Mouse (Mus musculus) intestine, embryonic 15.5 days (tissue): Measurements from ENCODE around the gene Urod. TPM values are rescaled to one million over a fixed set of nuclear protein-coding genes. Genes with fewer than 3 reads are reported as not detected.

ENCODE experiments used
- ATAC-seq: fragments of 200-750 bp; cut with Nextera tagmentation; 2 replicates; pipeline ENCODE4 v1.8.0; 2017; ENCODE audit warnings: moderate TSS enrichment, moderate library complexity
- H3K27ac ChIP-seq: fragments of 300-500 bp; sonication (generic); 2 replicates; pipeline ENCODE4 v1.5.1; 2015; ENCODE audit warnings: mild to moderate bottlenecking, inconsistent platforms
- H3K27me3 ChIP-seq: fragments of 300-500 bp; sonication (generic); replicated peaks from 2 replicates; pipeline ENCODE4 v1.6.1; 2015; ENCODE audit warnings: inconsistent platforms
- H3K36me3 ChIP-seq: fragments of 300-500 bp; sonication (generic); 2 replicates; pipeline ENCODE4 v1.6.1; 2015; ENCODE audit warnings: inconsistent platforms
- H3K4me1 ChIP-seq: fragments of 300-500 bp; sonication (generic); replicated peaks from 2 replicates; pipeline ENCODE4 v1.6.1; 2015; ENCODE audit warnings: inconsistent platforms
- H3K4me2 ChIP-seq: fragments of 300-500 bp; sonication (generic); replicated peaks from 2 replicates; pipeline ENCODE4 v1.6.1; 2015; ENCODE audit warnings: mild to moderate bottlenecking, inconsistent platforms
- H3K4me3 ChIP-seq: fragments of 300-500 bp; sonication (generic); replicated peaks from 2 replicates; pipeline ENCODE4 v1.5.1; 2015; ENCODE audit warnings: inconsistent platforms
- H3K9ac ChIP-seq: fragments of 300-500 bp; sonication (generic); 2 replicates; pipeline ENCODE4 v1.6.1; 2015; ENCODE audit warnings: inconsistent platforms
- H3K9me3 ChIP-seq: fragments of 300-500 bp; sonication (generic); 2 replicates; pipeline ENCODE4 v1.6.1; 2016; ENCODE audit warnings: inconsistent platforms
- WGBS: fragments of 180-500 bp; shearing (Covaris S2); methylation state at CpG from one replicate; pipeline ENCODE4 v1.1.7; 2015; 5-methylcytosine and 5-hydroxymethylcytosine counted together
- polyA plus RNA-seq: library from polyadenylated mRNA; unstranded; fragments of >200 nt; fragmentation: Nextera tagmentation; extraction: Ambion mirVana; gene quantifications from 2 replicates; pipeline ENCODE4 v1.2.1, GENCODE M21; 2015

Gene Urod
- polyA plus RNA-seq, 1 experiment from 2014 or later = 68.7 TPM

- no peaks in the 10 kb centered on the region for H3K27me3 ChIP-seq
- H3K36me3 ChIP-seq = no peaks in the 10 kb centered on the region
- H3K4me1 ChIP-seq = no peaks in the 10 kb centered on the region
- ATAC-seq = no peak
- H3K9ac ChIP-seq = no peak overlapping the region
- no peak overlapping the region for H3K27ac ChIP-seq
- WGBS = 79% methylated on average over 5 of the region's 5 CpGs
- no peak overlapping the region for H3K4me2 ChIP-seq
- no peak overlapping the region for H3K4me3 ChIP-seq
- no peaks in the 10 kb centered on the region for H3K9me3 ChIP-seq
These were observed 7.1 kb downstream of the Urod start for GRCm38 (mm10) chr4:116987122-116987456.

- no peak overlapping the region for H3K27ac ChIP-seq
- H3K9me3 ChIP-seq = no peaks in the 10 kb centered on the region
- H3K9ac ChIP-seq = no peak overlapping the region
- no peaks in the 10 kb centered on the region for H3K4me1 ChIP-seq
- H3K4me2 ChIP-seq = no peak overlapping the region
- peak; percentile 73 for ATAC-seq
- H3K27me3 ChIP-seq = no peaks in the 10 kb centered on the region
- WGBS = 63% methylated on average over 17 of the region's 17 CpGs
- H3K36me3 ChIP-seq = no peaks in the 10 kb centered on the region
- no peak overlapping the region for H3K4me3 ChIP-seq
These were observed 7.7 kb downstream of the Urod start for GRCm38 (mm10) chr4:116986400-116987121.

GRCm38 (mm10) chr4:116985681-116986080, 8.5 kb downstream of the Urod start:
- Histone ChIP-seq H3K4me1 (no peaks in the 10 kb centered on the region), H3K4me3 (no peak overlapping the region), H3K36me3 (no peaks in the 10 kb centered on the region), H3K9ac (no peak overlapping the region), H3K27ac (no peak overlapping the region), H3K27me3 (no peaks in the 10 kb centered on the region), H3K4me2 (no peak overlapping the region), H3K9me3 (no peaks in the 10 kb centered on the region)
- no peak for ATAC-seq
- 86% methylated on average over 7 of the region's 7 CpGs for WGBS

GRCm38 (mm10) chr4:116976503-116976902, 17.7 kb downstream of the Urod start:
- ATAC-seq = no peak
- H3K9ac ChIP-seq = no peak overlapping the region
- no peaks in the 10 kb centered on the region for H3K36me3 ChIP-seq

GRCm38 (mm10) chr4:116954951-116955350, 39.3 kb downstream of the Urod start:
- H3K9ac ChIP-seq = no peak overlapping the region
- ATAC-seq = no peak
- 83% methylated on average over 7 of the region's 7 CpGs for WGBS
- H3K4me3 ChIP-seq = no peak overlapping the region
- H3K27ac ChIP-seq = no peak overlapping the region
- H3K9me3 ChIP-seq = no peaks in the 10 kb centered on the region
- no peaks in the 10 kb centered on the region for H3K4me1 ChIP-seq
- H3K4me2 ChIP-seq = no peak overlapping the region
- H3K36me3 ChIP-seq = no peaks in the 10 kb centered on the region
- H3K27me3 ChIP-seq = no peaks in the 10 kb centered on the region

More at GRCm38 (mm10) chr4:116976503-116976902, 17.7 kb downstream of the Urod start:
- H3K4me2 ChIP-seq = no peak overlapping the region
- no peaks in the 10 kb centered on the region for H3K27me3 ChIP-seq
- H3K27ac ChIP-seq = no peak overlapping the region
- WGBS = 64% methylated on average over 2 of the region's 2 CpGs
- H3K4me3 ChIP-seq = no peak overlapping the region
- no peaks in the 10 kb centered on the region for H3K4me1 ChIP-seq
- H3K9me3 ChIP-seq = no peaks in the 10 kb centered on the region

GRCm38 (mm10) chr4:116951642-116952041, 42.6 kb downstream of the Urod start:
- Histone ChIP-seq H3K9me3 (no peaks in the 10 kb centered on the region), H3K4me2 (no peak overlapping the region)

GRCm38 (mm10) chr4:116944055-116944454, 50.2 kb downstream of the Urod start:
- 73% methylated on average over 5 of the region's 5 CpGs for WGBS
- H3K4me2 ChIP-seq = no peak overlapping the region
- ATAC-seq = no peak

More at GRCm38 (mm10) chr4:116951642-116952041, 42.6 kb downstream of the Urod start:
- no peak for ATAC-seq
- Histone ChIP-seq H3K27ac (no peak overlapping the region), H3K4me1 (no peaks in the 10 kb centered on the region), H3K9ac (no peak overlapping the region), H3K36me3 (no peaks in the 10 kb centered on the region), H3K27me3 (no peaks in the 10 kb centered on the region), H3K4me3 (no peak overlapping the region)
- WGBS = 58% methylated on average over 1 of the region's 1 CpGs

GRCm38 (mm10) chr4:116942695-116943094, 51.5 kb downstream of the Urod start:
- no peaks in the 10 kb centered on the region for H3K27me3 ChIP-seq
- WGBS = 58% methylated on average over 2 of the region's 2 CpGs
- ATAC-seq = no peak
- no peaks in the 10 kb centered on the region for H3K4me1 ChIP-seq
- H3K4me3 ChIP-seq = no peak overlapping the region
- H3K36me3 ChIP-seq = no peaks in the 10 kb centered on the region
- H3K9me3 ChIP-seq = no peaks in the 10 kb centered on the region
- no peak overlapping the region for H3K27ac ChIP-seq
- no peak overlapping the region for H3K9ac ChIP-seq
- H3K4me2 ChIP-seq = no peak overlapping the region

More at GRCm38 (mm10) chr4:116944055-116944454, 50.2 kb downstream of the Urod start:
- Histone ChIP-seq H3K4me3 (no peak overlapping the region), H3K9ac (no peak overlapping the region), H3K27me3 (no peaks in the 10 kb centered on the region), H3K4me1 (no peaks in the 10 kb centered on the region), H3K27ac (no peak overlapping the region), H3K36me3 (no peaks in the 10 kb centered on the region), H3K9me3 (no peaks in the 10 kb centered on the region)

Other genes with a start within 250 kb of the Urod start
- 28.8 and 31.1 TPM in 2 replicates for gene Toe1, start 186.8 kb downstream of the Urod start, polyA plus RNA-seq
- gene Mutyh, start 186.7 kb downstream of the Urod start, polyA plus RNA-seq = 10.3 and 10.9 TPM in 2 replicates
- gene Hpdl, start 172.7 kb downstream of the Urod start, polyA plus RNA-seq = 1.4 and 2.2 TPM in 2 replicates
- 1.1 and 1.2 TPM in 2 replicates for gene Zswim5, start 117.0 kb downstream of the Urod start, polyA plus RNA-seq
- 12.6 TPM in 2 replicates for gene Hectd3, start 904 bp upstream of the Urod start, polyA plus RNA-seq
- gene Eif2b3, start 25.0 kb upstream of the Urod start, polyA plus RNA-seq = 32.2 and 37.7 TPM in 2 replicates
- gene Ptch2, start 101.7 kb upstream of the Urod start, polyA plus RNA-seq = 5.6 and 5.9 TPM in 2 replicates
- 6.0 and 7.6 TPM in 2 replicates for gene Btbd19, start 131.3 kb upstream of the Urod start, polyA plus RNA-seq
- gene Tctex1d4, start 132.4 kb upstream of the Urod start, polyA plus RNA-seq = not detected in 2 replicates
- gene Plk3, start 139.6 kb upstream of the Urod start, polyA plus RNA-seq = 3.6 and 3.7 TPM in 2 replicates
- gene Rps8, start 161.8 kb upstream of the Urod start, polyA plus RNA-seq = 1,027 and 1,033 TPM in 2 replicates
- 37.7 and 48.7 TPM in 2 replicates for gene Kif2c, start 188.2 kb upstream of the Urod start, polyA plus RNA-seq